Mouse (Mus musculus) gastrocnemius, adult 2 months (tissue): ENCODE measurements around the gene 4933415A04Rik. TPM values are rescaled to one million over a fixed set of nuclear protein-coding genes. Genes with fewer than 3 reads are reported as not detected.

Experiments used
- DNase-seq: peaks from one replicate; pipeline ENCODE4 v3.0.0; 2022
- H3K27ac ChIP-seq: fragments of 200-600 bp; 2 replicates; pipeline ENCODE4 v1.8.1; 2022; ENCODE audit warnings: mild to moderate bottlenecking
- H3K4me3 ChIP-seq: fragments of 200-600 bp; 2 replicates; pipeline ENCODE4 v1.8.1; 2022; ENCODE audit warnings: mild to moderate bottlenecking, moderate library complexity
- CTCF ChIP-seq: fragments of 200-600 bp; IDR thresholded peaks from 2 replicates; pipeline ENCODE4 v1.8.1; 2022; ENCODE audit warnings: antibody characterized with exemption, mild to moderate bottlenecking, moderate library complexity
- intact Hi-C: fragments of 180-260 bp; cut with DNase I; formaldehyde crosslinking; loops from one replicate; pipeline ENCODE4 v1.15.1; 2025
- total RNA-seq, 2 experiments: library from RNA; stranded (reverse); gene quantifications; 2 replicates each; pipeline ENCODE4 v1.2.3; 2021

4933415A04Rik gene
- total RNA-seq, 2 experiments from 2014 or later = not detected

DNA sequence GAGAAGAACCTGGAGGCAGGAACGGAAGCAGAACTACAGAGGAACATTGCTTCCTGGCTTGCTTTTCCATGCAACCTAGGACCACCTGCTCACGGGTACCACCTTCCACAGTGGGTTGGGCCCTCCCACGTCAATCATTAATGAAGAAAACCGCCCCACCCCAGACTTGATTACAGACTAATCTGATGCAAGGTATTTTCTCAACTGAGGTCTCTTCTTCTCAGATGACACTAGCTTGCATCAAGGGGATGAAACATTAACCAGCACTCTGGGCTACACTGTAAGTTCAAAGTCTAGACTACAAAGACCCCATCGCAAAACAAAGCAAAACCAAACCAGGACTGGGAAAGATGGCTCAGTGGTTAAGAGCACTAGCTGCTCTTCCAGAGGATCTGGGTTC lies 34.9 kb downstream of the 4933415A04Rik start:
- intact Hi-C loops = no loop called here
- H3K4me3 ChIP-seq = no peak overlapping the region
- DNase-seq = no peak
- no peak overlapping the region for H3K27ac ChIP-seq
- no peak for TF ChIP-seq CTCF

- intact Hi-C loops = no loop called here
- no peak for DNase-seq
- Histone ChIP-seq H3K4me3 (no peak overlapping the region), H3K27ac (no peak overlapping the region)
- TF ChIP-seq CTCF = no peak
Observed at GRCm38 (mm10) chr11:43624341-43624740, 37.5 kb downstream of the 4933415A04Rik start.

DNA sequence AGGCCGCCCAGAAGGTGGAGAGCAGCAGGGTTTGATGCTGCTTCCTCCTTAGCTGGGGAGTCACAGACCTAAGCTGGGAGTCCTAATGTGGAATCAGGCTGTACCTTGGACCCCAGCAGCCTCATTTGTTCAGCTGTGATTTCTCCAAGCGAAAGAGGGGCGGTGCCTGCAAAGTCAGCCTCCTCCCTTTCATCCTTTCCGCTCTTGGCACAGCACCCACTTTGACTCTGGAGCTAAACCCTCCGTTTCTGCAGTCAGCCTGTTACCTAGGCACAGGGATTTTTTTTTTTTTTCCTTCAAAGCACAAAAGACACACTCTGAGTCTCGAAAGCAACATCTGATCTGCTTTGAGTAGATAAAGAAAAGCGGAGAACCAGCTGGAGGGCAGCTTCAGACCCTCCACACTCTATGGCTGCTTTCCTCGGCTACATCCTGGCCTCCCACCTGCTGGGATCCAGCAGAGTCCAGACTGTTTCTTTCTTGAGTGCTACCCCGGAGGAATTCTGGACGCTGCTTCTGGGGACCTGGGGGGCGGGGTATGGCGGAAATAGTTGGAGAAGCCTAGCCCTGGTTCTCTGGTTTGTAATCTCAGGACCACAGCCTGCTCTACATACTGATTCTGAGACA lies 39.6 kb downstream of the 4933415A04Rik start:
- peak overlapping the region; percentile 62; the same call in 1 of the 2 replicates for H3K27ac ChIP-seq
- no peak for TF ChIP-seq CTCF
- DNase-seq = peak; percentile 47

DNA sequence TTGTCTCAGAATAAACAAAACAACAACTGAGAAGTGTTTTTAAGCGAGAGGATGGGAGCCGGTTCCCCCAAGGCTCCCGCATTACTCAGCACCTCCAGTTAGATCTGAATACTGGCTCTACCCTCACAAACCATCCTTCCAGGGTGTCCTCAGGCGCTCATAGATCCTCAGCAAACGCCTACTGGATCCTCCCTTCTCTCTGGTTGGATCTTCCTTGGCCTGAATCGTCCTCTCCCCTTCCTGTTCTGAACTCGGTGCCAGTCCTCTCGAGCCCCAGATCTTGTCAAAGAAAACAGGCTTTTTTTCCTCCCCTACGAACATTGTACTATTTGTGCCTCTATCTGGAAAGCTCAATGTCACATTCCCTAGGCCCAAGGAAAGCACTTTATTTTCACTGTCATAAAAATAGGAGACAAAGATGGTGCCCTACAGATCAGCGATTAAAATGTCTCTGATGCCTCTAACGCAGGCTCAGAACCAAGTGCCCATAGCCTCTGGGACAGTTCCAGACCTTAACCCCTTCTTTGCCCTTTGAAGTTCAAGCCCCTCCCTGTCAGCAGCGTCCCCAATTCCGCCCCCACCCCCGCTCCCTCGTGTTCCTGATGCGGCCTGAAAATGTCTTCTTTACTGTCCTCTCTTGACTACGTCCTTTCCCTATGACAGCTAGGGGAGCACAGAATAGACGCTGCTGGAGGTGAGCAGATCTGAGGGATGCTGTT lies 40.2 kb downstream of the 4933415A04Rik start:
- Histone ChIP-seq H3K27ac (peak overlapping the region; percentile 62; the same call in 1 of the 2 replicates), H3K4me3 (peak overlapping the region; percentile 62)
- DNase-seq = no peak
- intact Hi-C loops = no loop called here
- TF ChIP-seq CTCF = no peak

More for the DNA sequence above, 39.6 kb downstream of the 4933415A04Rik start:
- peak overlapping the region; percentile 62 for H3K4me3 ChIP-seq
- intact Hi-C loops = no loop called here

GRCm38 (mm10) chr11:43631645-43632044 lies 44.8 kb downstream of the 4933415A04Rik start:
- no peak overlapping the region for H3K4me3 ChIP-seq
- no peak overlapping the region for H3K27ac ChIP-seq

DNA sequence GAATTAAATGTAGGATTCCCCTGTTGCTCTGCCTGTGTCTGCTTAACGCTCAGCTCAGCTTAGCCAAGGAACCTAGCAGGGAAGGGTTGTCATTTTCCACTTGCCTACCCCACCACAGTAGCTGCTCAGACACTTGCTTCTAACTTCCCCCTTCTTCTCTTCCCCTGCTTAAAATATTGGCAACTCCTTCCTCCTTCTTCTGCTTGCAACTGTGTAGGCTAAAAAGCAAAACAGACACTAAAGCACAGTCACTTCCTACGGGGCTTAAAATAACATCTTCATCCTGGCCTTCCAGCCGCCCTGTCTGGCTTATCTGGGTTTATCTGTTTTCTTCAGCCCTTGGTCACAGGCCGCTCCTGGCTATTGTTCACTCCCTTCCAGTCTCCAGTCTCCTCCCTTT lies 45.7 kb downstream of the 4933415A04Rik start:
- intact Hi-C loops = no loop called here
- no peak for DNase-seq
- no peak for TF ChIP-seq CTCF
- H3K27ac ChIP-seq = no peak overlapping the region
- H3K4me3 ChIP-seq = no peak overlapping the region

More at GRCm38 (mm10) chr11:43631645-43632044, 44.8 kb downstream of the 4933415A04Rik start:
- DNase-seq = no peak
- intact Hi-C loops = no loop called here
- TF ChIP-seq CTCF = no peak

GRCm38 (mm10) chr11:43633165-43633564 lies 46.3 kb downstream of the 4933415A04Rik start:
- Histone ChIP-seq H3K27ac (no peak overlapping the region), H3K4me3 (no peak overlapping the region)
- no peak for TF ChIP-seq CTCF
- intact Hi-C loops = no loop called here
- no peak for DNase-seq

GRCm38 (mm10) chr11:43633658-43634401 lies 47.0 kb downstream of the 4933415A04Rik start:
- Histone ChIP-seq H3K4me3 (peak overlapping the region; percentile 3; the same call in 1 of the 2 replicates), H3K27ac (peak overlapping the region; percentile 31)
- peak; percentile 58 for DNase-seq
- no peak for TF ChIP-seq CTCF
- intact Hi-C loops = no loop called here

- no peak for TF ChIP-seq CTCF
- no peak for DNase-seq
- intact Hi-C loops = no loop called here
Observed at GRCm38 (mm10) chr11:43636761-43637160, 49.9 kb downstream of the 4933415A04Rik start.

DNA sequence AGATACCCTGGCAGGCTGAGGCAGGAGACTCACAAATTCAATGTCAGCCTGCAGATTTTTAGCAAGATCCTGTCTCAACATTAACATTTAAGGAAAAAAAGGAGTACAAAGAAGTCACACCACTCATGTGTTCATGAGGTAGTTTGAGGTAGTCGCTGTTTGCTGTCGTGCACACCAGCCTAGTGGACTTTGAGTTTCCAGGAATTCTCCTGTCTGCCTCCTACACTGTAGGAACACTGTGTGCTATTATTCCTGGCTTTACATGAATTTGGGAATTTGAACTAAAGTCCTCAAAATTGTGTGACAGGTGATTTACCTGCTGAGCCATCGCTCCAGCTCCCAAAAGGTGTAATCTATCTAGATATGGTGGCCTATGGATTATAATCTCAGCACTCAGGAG lies 51.6 kb downstream of the 4933415A04Rik start:
- TF ChIP-seq CTCF = no peak
- intact Hi-C loops = no loop called here
- Histone ChIP-seq H3K4me3 (no peak overlapping the region), H3K27ac (no peak overlapping the region)
- DNase-seq = no peak

More at GRCm38 (mm10) chr11:43636761-43637160, 49.9 kb downstream of the 4933415A04Rik start:
- H3K4me3 ChIP-seq = no peak overlapping the region
- no peak overlapping the region for H3K27ac ChIP-seq

Other genes with a start within 250 kb of the 4933415A04Rik start
- 10 to 100 TPM; 45.0 to 60.9 TPM for gene Pttg1, start 160.8 kb upstream of the 4933415A04Rik start, total RNA-seq
- 10 to 100 TPM; 33.1 to 35.7 TPM for gene Slu7, start 153.3 kb upstream of the 4933415A04Rik start, total RNA-seq
- 1 to 10 TPM; 1.8 to 3.6 TPM for gene C1qtnf2, start 112.8 kb upstream of the 4933415A04Rik start, total RNA-seq
- under 1 TPM in 1 of 2 experiments, not detected in 1; 0.33 TPM for gene Ccnjl, start 58.3 kb upstream of the 4933415A04Rik start, total RNA-seq
- not detected for gene Fabp6, start 14.5 kb downstream of the 4933415A04Rik start, total RNA-seq
- gene Pwwp2a, start 95.0 kb downstream of the 4933415A04Rik start, total RNA-seq = 10 to 100 TPM; 16.0 to 17.9 TPM
- gene Ttc1, start 161.0 kb downstream of the 4933415A04Rik start, total RNA-seq = 10 to 100 TPM; 57.7 to 68.8 TPM